Mouse (Mus musculus) cerebellum, postnatal 4 days (tissue): Measurements from ENCODE around the gene Nell1.

ENCODE experiments used
- DNase-seq, 2 experiments: peaks; one replicate each; pipeline ENCODE4 v3.0.0; 2022; ENCODE audit warnings: low spot score in 2 of 2, mixed read lengths in 1 of 2

Nell1 gene

GRCm38 (mm10) chr7:50050144-50050543 is 75.5 kb downstream of the Nell1 start:
- DNase-seq = no peak

GRCm38 (mm10) chr7:50053704-50054103 is 79.0 kb downstream of the Nell1 start:
- no peak for DNase-seq

GRCm38 (mm10) chr7:50094461-50094860 is 119.8 kb downstream of the Nell1 start:
- DNase-seq = no peak

- DNase-seq = no peak
Observed at GRCm38 (mm10) chr7:50105612-50106321, 131.1 kb downstream of the Nell1 start.

- peak in 1 of 2 experiments; percentile 31 for DNase-seq
Observed at GRCm38 (mm10) chr7:50107261-50107660, 132.6 kb downstream of the Nell1 start.

- DNase-seq = no peak
Observed at GRCm38 (mm10) chr7:50118348-50118747, 143.7 kb downstream of the Nell1 start.

- DNase-seq = no peak
Observed at GRCm38 (mm10) chr7:50137706-50138105, 163.0 kb downstream of the Nell1 start.

GRCm38 (mm10) chr7:50149326-50149725 is 174.7 kb downstream of the Nell1 start:
- DNase-seq = no peak

GRCm38 (mm10) chr7:50150838-50151237 is 176.2 kb downstream of the Nell1 start:
- no peak for DNase-seq

GRCm38 (mm10) chr7:50153618-50154017 is 179.0 kb downstream of the Nell1 start:
- no peak for DNase-seq

GRCm38 (mm10) chr7:50162602-50163001 is 187.9 kb downstream of the Nell1 start:
- no peak for DNase-seq

- DNase-seq = no peak
Observed at GRCm38 (mm10) chr7:50168778-50169177, 194.1 kb downstream of the Nell1 start.

- no peak for DNase-seq
Observed at GRCm38 (mm10) chr7:50186306-50186705, 211.6 kb downstream of the Nell1 start.

GRCm38 (mm10) chr7:50193955-50194354 is 219.3 kb downstream of the Nell1 start:
- no peak for DNase-seq

- DNase-seq = no peak
Observed at GRCm38 (mm10) chr7:50195080-50195611, 220.5 kb downstream of the Nell1 start.

GRCm38 (mm10) chr7:50205268-50205667 is 230.6 kb downstream of the Nell1 start:
- no peak for DNase-seq

GRCm38 (mm10) chr7:50210678-50211251 is 236.1 kb downstream of the Nell1 start:
- DNase-seq = no peak

- no peak for DNase-seq
Observed at GRCm38 (mm10) chr7:50221849-50222248, 247.2 kb downstream of the Nell1 start.

- no peak for DNase-seq
Observed at GRCm38 (mm10) chr7:50226621-50227020, 252.0 kb downstream of the Nell1 start.

GRCm38 (mm10) chr7:50228273-50228672 is 253.6 kb downstream of the Nell1 start:
- no peak for DNase-seq

GRCm38 (mm10) chr7:50241213-50241612 is 266.5 kb downstream of the Nell1 start:
- no peak for DNase-seq

GRCm38 (mm10) chr7:50241634-50242273 is 267.1 kb downstream of the Nell1 start:
- DNase-seq = peak; percentile 31 to 79

GRCm38 (mm10) chr7:50253166-50253565 is 278.5 kb downstream of the Nell1 start:
- DNase-seq = no peak
